Mouse (Mus musculus): Measurements from ENCODE around the gene Kcnk3. TPM values are rescaled to one million over a fixed set of nuclear protein-coding genes. Genes with fewer than 3 reads are reported as not detected.
A peak's percentile ranks its signal among the peaks of the same experiment; 100 is the strongest.

Gene Kcnk3
- polyA plus RNA-seq, 1 experiment from 2014 or later: 1.6 TPM

DNA sequence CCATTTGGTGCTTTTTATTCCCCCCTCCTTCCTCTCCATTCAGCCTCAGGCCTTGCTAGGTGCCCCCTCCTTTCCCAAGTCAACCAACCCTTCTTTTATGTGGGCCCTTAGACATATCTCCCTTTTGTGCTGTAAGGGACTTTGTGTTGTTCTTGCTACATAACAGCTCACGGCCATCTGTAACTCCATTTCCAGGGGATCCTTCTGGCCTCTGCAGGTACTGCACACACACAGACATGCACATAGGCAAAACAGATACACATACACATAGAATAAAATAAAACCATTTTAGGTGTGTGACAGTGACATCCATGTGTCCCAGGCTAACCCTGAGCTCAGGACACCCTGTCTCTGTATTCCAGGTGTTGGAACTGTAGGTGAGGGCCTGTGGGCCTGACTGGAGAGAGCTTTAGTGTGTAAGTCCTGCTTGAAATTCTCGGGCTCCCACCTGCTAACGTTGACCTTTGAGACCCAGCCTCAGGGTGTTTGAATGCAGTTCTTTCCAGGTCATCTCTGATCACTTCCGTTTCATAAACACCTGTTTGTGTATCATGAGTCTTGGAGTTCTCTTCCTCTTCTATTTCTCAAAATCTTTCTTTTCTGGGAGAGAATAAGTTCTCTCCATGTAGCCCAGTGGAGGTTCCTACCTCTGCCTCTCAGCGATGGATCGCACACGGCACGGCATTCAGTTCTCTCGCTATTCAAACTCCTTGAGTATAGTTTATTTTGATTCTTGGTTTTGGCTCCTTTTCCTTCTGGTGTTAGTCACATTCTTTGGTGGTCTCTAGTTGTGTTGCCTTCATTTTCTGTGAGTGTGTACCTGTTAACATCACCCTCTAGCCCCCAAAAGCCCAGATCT lies 80.9 kb downstream of the Kcnk3 start:
- no peak for ATAC-seq (ENCODE audit: low FRiP score)
- H3K9me3 ChIP-seq (replicated peaks): no peaks in the 10 kb centered on the region
- H3K27me3 ChIP-seq: no peaks in the 10 kb centered on the region
- H3K9ac ChIP-seq: no peak overlapping the region
- H3K36me3 ChIP-seq: peaks cover 27% of the 10 kb centered on the region
- no peak overlapping the region for H3K4me3 ChIP-seq
- peaks cover 16% of the 10 kb centered on the region for H3K4me1 ChIP-seq
- whole genome bisulfite sequencing: 94% methylated on average over 9 of the region's 9 CpGs
- H3K27ac ChIP-seq: no peak overlapping the region
- peak overlapping the region; percentile 85 for H3K4me2 ChIP-seq (replicated peaks)

DNA sequence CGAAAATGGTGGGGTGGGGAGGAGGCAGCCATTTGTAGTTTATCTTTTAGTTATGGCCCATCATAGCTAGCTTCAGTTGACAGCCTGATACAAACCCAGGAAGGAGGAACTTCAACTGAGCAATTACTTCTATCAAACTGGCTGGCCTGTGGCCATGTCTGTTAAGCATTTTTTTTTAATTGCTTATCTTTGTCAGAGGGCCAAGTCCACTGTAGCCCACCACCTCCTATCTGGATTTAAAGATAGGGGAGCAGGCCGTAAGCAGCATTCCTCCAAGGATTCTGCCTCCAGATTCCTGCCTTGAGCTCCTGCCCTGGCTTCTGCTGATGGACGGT lies 81.5 kb downstream of the Kcnk3 start:
- Histone ChIP-seq H3K36me3 (peaks cover 27% of the 10 kb centered on the region), H3K27me3 (no peaks in the 10 kb centered on the region), H3K9me3 (replicated peaks) (no peaks in the 10 kb centered on the region), H3K4me1 (peaks cover 16% of the 10 kb centered on the region), H3K4me3 (no peak overlapping the region), H3K4me2 (replicated peaks) (no peak overlapping the region), H3K27ac (no peak overlapping the region), H3K9ac (no peak overlapping the region)
- WGBS: 89% methylated on average over 3 of the region's 3 CpGs
- no peak for ATAC-seq (ENCODE audit: low FRiP score)

- no peak for ATAC-seq (ENCODE audit: low FRiP score)
- Histone ChIP-seq H3K27ac (no peak overlapping the region), H3K27me3 (no peaks in the 10 kb centered on the region), H3K4me3 (no peak overlapping the region), H3K36me3 (peaks cover 31% of the 10 kb centered on the region), H3K4me2 (replicated peaks) (no peak overlapping the region), H3K4me1 (peaks cover 16% of the 10 kb centered on the region), H3K9ac (no peak overlapping the region), H3K9me3 (replicated peaks) (no peaks in the 10 kb centered on the region)
- WGBS: 94% methylated on average over 7 of the region's 7 CpGs
Observed at GRCm38 (mm10) chr5:30670091-30670490, 82.1 kb downstream of the Kcnk3 start.

DNA sequence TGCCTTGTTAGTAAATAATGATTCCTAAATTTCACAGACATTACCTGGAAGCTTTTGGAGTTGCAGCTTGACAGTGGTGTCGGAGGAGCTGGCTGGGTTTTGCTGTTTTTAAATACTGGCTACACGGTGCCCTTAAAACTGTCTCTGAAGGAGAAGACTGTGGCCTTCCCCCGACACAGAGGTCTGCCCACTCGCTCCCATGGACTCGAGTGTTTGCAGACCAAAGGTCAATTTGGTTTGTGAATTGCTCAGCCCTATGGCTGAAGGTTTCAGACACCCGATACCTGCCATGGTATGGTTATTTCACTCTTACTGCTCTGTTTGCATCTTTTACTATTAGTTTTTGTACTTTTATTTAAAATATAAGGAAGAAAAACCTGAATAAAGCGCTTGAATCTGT lies 86.0 kb downstream of the Kcnk3 start:
- Histone ChIP-seq H3K4me1 (no peaks in the 10 kb centered on the region), H3K27me3 (no peaks in the 10 kb centered on the region), H3K9me3 (replicated peaks) (no peaks in the 10 kb centered on the region), H3K4me2 (replicated peaks) (no peak overlapping the region), H3K27ac (no peak overlapping the region), H3K9ac (no peak overlapping the region), H3K4me3 (no peak overlapping the region), H3K36me3 (peaks cover 34% of the 10 kb centered on the region)
- ATAC-seq (ENCODE audit: low FRiP score): no peak
- WGBS: 86% methylated on average over 7 of the region's 7 CpGs

Small RNA genes within 50 kb of the gene (microRNA-seq; reads per million reads assigned to microRNA genes)
- gene Mir5625: not detected

Other genes starting within 250 kb of the Kcnk3 start
- 0.82 and 1.1 TPM in 2 replicates for gene Otof, start 126.2 kb upstream of the Kcnk3 start, polyA plus RNA-seq (2016; fragmentation: Nextera tagmentation; extraction: Ambion mirVana)
- gene 1700001C02Rik, start 122.1 kb upstream of the Kcnk3 start, polyA plus RNA-seq (2016; fragmentation: Nextera tagmentation; extraction: Ambion mirVana): 1.0 and 1.2 TPM in 2 replicates
- not detected in 2 replicates for gene Cib4, start 42.3 kb upstream of the Kcnk3 start, polyA plus RNA-seq (2016; fragmentation: Nextera tagmentation; extraction: Ambion mirVana)
- 28.2 and 29.3 TPM in 2 replicates for gene Slc35f6, start 59.8 kb downstream of the Kcnk3 start, polyA plus RNA-seq (2016; fragmentation: Nextera tagmentation; extraction: Ambion mirVana)
- gene Cenpa, start 78.6 kb downstream of the Kcnk3 start, polyA plus RNA-seq (2016; fragmentation: Nextera tagmentation; extraction: Ambion mirVana): 200 and 221 TPM in 2 replicates
- gene Dpysl5, start 123.4 kb downstream of the Kcnk3 start, polyA plus RNA-seq (2016; fragmentation: Nextera tagmentation; extraction: Ambion mirVana): 135 and 156 TPM in 2 replicates
- 73.1 and 81.0 TPM in 2 replicates for gene Mapre3, start 226.5 kb downstream of the Kcnk3 start, polyA plus RNA-seq (2016; fragmentation: Nextera tagmentation; extraction: Ambion mirVana)

Data from hindbrain, embryonic 12.5 days (tissue).